Mouse (Mus musculus): Measurements from ENCODE around the gene Gm3625. TPM values are rescaled to one million over a fixed set of nuclear protein-coding genes. Genes with fewer than 3 reads are reported as not detected.
A peak's percentile ranks its signal among the peaks of the same experiment; 100 is the strongest.

Gm3625 gene
- not detected in 2 replicates for polyA plus RNA-seq (2012; rRNA removed)

- under 1% methylated on average over 48 of the region's 49 CpGs for WGBS
- DNase-seq (ENCODE audit: low read depth, low spot score), result no peak
Measured at GRCm38 (mm10) chr12:4592541-4593165, at the start of gene Gm3625, which contains the start of gene Itsn2. Gene Gm3625, minus strand, starts transcription at chr12:4592927. Gene Itsn2, plus strand, starts transcription at chr12:4592638.

GRCm38 (mm10) chr12:4640737-4641136 lies 48.0 kb upstream of the Gm3625 start:
- 94% methylated on average over 1 of the region's 1 CpGs for WGBS
- no peak for DNase-seq (ENCODE audit: low read depth, low spot score)

GRCm38 (mm10) chr12:4638438-4638837 lies 45.7 kb upstream of the Gm3625 start:
- no peak for DNase-seq (ENCODE audit: low read depth, low spot score)
- WGBS, result 95% methylated on average over 1 of the region's 1 CpGs

GRCm38 (mm10) chr12:4632957-4633356 lies 40.2 kb upstream of the Gm3625 start:
- DNase-seq (ENCODE audit: low read depth, low spot score), result no peak
- 51% methylated on average over 8 of the region's 8 CpGs for WGBS

- no peak for DNase-seq (ENCODE audit: low read depth, low spot score)
- 84% methylated on average over 1 of the region's 1 CpGs for WGBS
Measured at GRCm38 (mm10) chr12:4624201-4624600, 31.5 kb upstream of the Gm3625 start.

- no peak for DNase-seq (ENCODE audit: low read depth, low spot score)
- 46% methylated on average over 2 of the region's 2 CpGs for WGBS
Measured at GRCm38 (mm10) chr12:4614722-4615121, 22.0 kb upstream of the Gm3625 start.

GRCm38 (mm10) chr12:4606625-4607024 lies 13.9 kb upstream of the Gm3625 start:
- DNase-seq (ENCODE audit: low read depth, low spot score), result no peak
- 59% methylated on average over 3 of the region's 3 CpGs for WGBS

- 63% methylated on average over 4 of the region's 4 CpGs for WGBS
- no peak for DNase-seq (ENCODE audit: low read depth, low spot score)
Measured at GRCm38 (mm10) chr12:4599713-4600112, 7.0 kb upstream of the Gm3625 start.

- no peak for DNase-seq (ENCODE audit: low read depth, low spot score)
- 49% methylated on average over 8 of the region's 8 CpGs for WGBS
Measured at GRCm38 (mm10) chr12:4598666-4599428, 6.1 kb upstream of the Gm3625 start.

- WGBS, result 35% methylated on average over 6 of the region's 6 CpGs
Measured at GRCm38 (mm10) chr12:4595055-4595454, 2.3 kb upstream of the Gm3625 start.

GRCm38 (mm10) chr12:4593930-4594391 lies 1.2 kb upstream of the Gm3625 start:
- DNase-seq (ENCODE audit: low read depth, low spot score), result no peak
- WGBS, result 26% methylated on average over 9 of the region's 9 CpGs

More at GRCm38 (mm10) chr12:4595055-4595454, 2.3 kb upstream of the Gm3625 start:
- no peak for DNase-seq (ENCODE audit: low read depth, low spot score)

GRCm38 (mm10) chr12:4593166-4593929 lies 621 bp upstream of the Gm3625 start:
- DNase-seq (ENCODE audit: low read depth, low spot score), result no peak
- WGBS, result 1% methylated on average over 53 of the region's 80 CpGs

- WGBS, result 45% methylated on average over 6 of the region's 6 CpGs
- DNase-seq (ENCODE audit: low read depth, low spot score), result no peak
Measured at GRCm38 (mm10) chr12:4592025-4592424, 702 bp downstream of the Gm3625 start.

- 18% methylated on average over 3 of the region's 3 CpGs for WGBS
- DNase-seq (ENCODE audit: low read depth, low spot score), result peak; percentile 94
Measured at GRCm38 (mm10) chr12:4588603-4589002, 4.1 kb downstream of the Gm3625 start.

- no peak for DNase-seq (ENCODE audit: low read depth, low spot score)
- 68% methylated on average over 2 of the region's 2 CpGs for WGBS
Measured at GRCm38 (mm10) chr12:4587846-4588245, 4.9 kb downstream of the Gm3625 start.

GRCm38 (mm10) chr12:4582326-4582725 lies 10.4 kb downstream of the Gm3625 start:
- no peak for DNase-seq (ENCODE audit: low read depth, low spot score)

GRCm38 (mm10) chr12:4574065-4574464 lies 18.7 kb downstream of the Gm3625 start:
- no peak for DNase-seq (ENCODE audit: low read depth, low spot score)
- 73% methylated on average over 4 of the region's 4 CpGs for WGBS

GRCm38 (mm10) chr12:4571864-4572263 lies 20.9 kb downstream of the Gm3625 start:
- DNase-seq (ENCODE audit: low read depth, low spot score), result peak; percentile 84
- WGBS, result 8% methylated on average over 5 of the region's 5 CpGs

GRCm38 (mm10) chr12:4558475-4559279 lies 34.0 kb downstream of the Gm3625 start:
- no peak for DNase-seq (ENCODE audit: low read depth, low spot score)
- WGBS, result 67% methylated on average over 9 of the region's 9 CpGs

Measured in large intestine, adult 2 months (tissue).